Mouse (Mus musculus) heart, adult 2 months (tissue): ENCODE measurements around the gene Erich3.

Source experiments
- CTCF ChIP-seq: fragments of 200-600 bp; IDR thresholded peaks from 2 replicates; pipeline ENCODE4 v1.8.1; 2022; ENCODE audit warnings: antibody characterized with exemption, mild to moderate bottlenecking, moderate library complexity
- EP300 ChIP-seq: fragments of 200-500 bp; IDR thresholded peaks from 2 replicates; pipeline ENCODE4 v1.6.1; 2011; ENCODE audit warnings: low read depth, low read length, control low read depth; ENCODE audit not compliant: insufficient read depth
- POLR2A ChIP-seq: fragments of 200-500 bp; IDR thresholded peaks from 2 replicates; pipeline ENCODE4 v1.6.1; 2011; ENCODE audit warnings: mild to moderate bottlenecking, low read depth, low read length, control low read depth; ENCODE audit not compliant: insufficient read depth

DNA sequence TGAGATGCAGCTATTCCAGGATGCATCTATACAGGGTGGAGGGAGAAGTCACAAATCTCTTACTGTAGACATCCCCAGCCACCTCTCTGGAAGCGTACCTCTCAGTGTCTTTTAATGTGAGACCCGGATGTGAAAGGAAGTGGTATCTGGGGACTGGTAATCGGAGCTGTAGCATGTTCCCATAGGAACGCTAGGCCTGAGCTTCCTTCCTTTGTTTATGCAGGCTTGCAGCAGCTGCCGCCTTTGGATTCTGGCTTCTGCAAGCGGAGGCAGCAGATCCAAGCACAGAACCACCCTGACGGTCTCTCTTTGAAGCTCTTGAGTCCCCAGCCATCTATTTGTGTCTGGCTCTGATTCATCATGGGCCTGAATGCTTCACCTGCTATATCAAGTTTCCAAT, 143.0 kb downstream of the Erich3 start:
- TF ChIP-seq CTCF (no peak), EP300 (no peak), POLR2A (no peak)
